Mouse (Mus musculus): ENCODE data around the gene Cabp4. TPM values are rescaled to one million over a fixed set of nuclear protein-coding genes. Genes with fewer than 3 reads are reported as not detected.

The Cabp4 gene
- total RNA-seq, 2 experiments from 2014 or later = not detected

- DNase-seq = no peak
These were observed 20.9 kb upstream of the Cabp4 start for GRCm38 (mm10) chr19:4164721-4165120.

- DNase-seq = no peak
These were observed 20.3 kb upstream of the Cabp4 start for GRCm38 (mm10) chr19:4164100-4164499.

- DNase-seq = no peak
These were observed 19.7 kb upstream of the Cabp4 start for GRCm38 (mm10) chr19:4163543-4163887.

- DNase-seq = peak; percentile 97
These were observed 19.1 kb upstream of the Cabp4 start, which contains the start of gene Rps6kb2 for GRCm38 (mm10) chr19:4162646-4163542. TSS of gene Rps6kb2 (minus strand) at chr19:4163354.

- no peak for DNase-seq
These were observed 15.2 kb upstream of the Cabp4 start for GRCm38 (mm10) chr19:4159049-4159448.

GRCm38 (mm10) chr19:4156771-4157170, 12.9 kb upstream of the Cabp4 start:
- DNase-seq = no peak

GRCm38 (mm10) chr19:4156073-4156579, 12.3 kb upstream of the Cabp4 start:
- no peak for DNase-seq

GRCm38 (mm10) chr19:4155223-4156072, 11.6 kb upstream of the Cabp4 start:
- DNase-seq = no peak

GRCm38 (mm10) chr19:4154437-4155222, 10.8 kb upstream of the Cabp4 start:
- DNase-seq = no peak

GRCm38 (mm10) chr19:4153232-4153654, 9.4 kb upstream of the Cabp4 start, which contains the start of gene Ptprcap:
TSS of gene Ptprcap (plus strand) at chr19:4153604.
- DNase-seq = no peak

GRCm38 (mm10) chr19:4152445-4153231, 8.8 kb upstream of the Cabp4 start:
- no peak for DNase-seq

GRCm38 (mm10) chr19:4151898-4152297, 8.1 kb upstream of the Cabp4 start:
- no peak for DNase-seq

GRCm38 (mm10) chr19:4151488-4151860, 7.6 kb upstream of the Cabp4 start:
- no peak for DNase-seq

GRCm38 (mm10) chr19:4150567-4151487, 7.0 kb upstream of the Cabp4 start:
- no peak for DNase-seq

- no peak for DNase-seq
These were observed 6.1 kb upstream of the Cabp4 start for GRCm38 (mm10) chr19:4149764-4150461.

GRCm38 (mm10) chr19:4149283-4149682, 5.5 kb upstream of the Cabp4 start:
- DNase-seq = no peak

GRCm38 (mm10) chr19:4148819-4149218, 5.0 kb upstream of the Cabp4 start:
- no peak for DNase-seq

GRCm38 (mm10) chr19:4148491-4148806, 4.6 kb upstream of the Cabp4 start, which contains the start of gene Coro1b:
TSS of gene Coro1b (plus strand) at chr19:4148619.
- DNase-seq = peak; percentile 99

GRCm38 (mm10) chr19:4147782-4148490, 4.1 kb upstream of the Cabp4 start:
- no peak for DNase-seq
